Mouse (Mus musculus) 416B (cell line): ENCODE measurements at regions not wholly inside any gene's neighbourhood (a gene's known extent, or its start where the extent isn't known, plus 50 kb on each side); places are given as distances from the start of the nearest gene placed in this dataset.
A peak's percentile ranks its signal among the peaks of the same experiment; 100 is the strongest.

Experiments used
- DNase-seq: peaks from one replicate; pipeline ENCODE4 v3.0.0; 2011; ENCODE audit warnings: low read depth

DNA sequence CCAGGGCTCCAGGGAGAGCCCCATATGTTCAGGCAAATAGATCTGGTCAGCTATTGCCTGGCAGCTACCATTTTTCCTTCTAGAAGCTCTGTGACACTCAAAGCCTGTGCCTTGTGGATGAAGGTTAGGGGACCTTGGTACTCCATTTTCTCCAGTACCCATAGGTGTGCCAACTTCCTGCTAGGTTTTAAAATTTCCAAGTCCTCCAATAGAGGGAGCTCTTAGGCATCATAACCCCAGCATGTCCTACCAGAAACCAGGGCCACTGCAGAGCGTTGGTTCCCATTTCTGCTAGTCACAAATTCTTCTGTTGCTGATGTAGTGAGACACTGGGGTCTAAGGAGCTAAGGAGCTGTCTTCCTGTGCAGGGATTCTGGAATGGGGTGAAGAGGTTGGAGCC is 165.3 kb upstream of the Glra1 start:
- peak; percentile 32 for DNase-seq

DNA sequence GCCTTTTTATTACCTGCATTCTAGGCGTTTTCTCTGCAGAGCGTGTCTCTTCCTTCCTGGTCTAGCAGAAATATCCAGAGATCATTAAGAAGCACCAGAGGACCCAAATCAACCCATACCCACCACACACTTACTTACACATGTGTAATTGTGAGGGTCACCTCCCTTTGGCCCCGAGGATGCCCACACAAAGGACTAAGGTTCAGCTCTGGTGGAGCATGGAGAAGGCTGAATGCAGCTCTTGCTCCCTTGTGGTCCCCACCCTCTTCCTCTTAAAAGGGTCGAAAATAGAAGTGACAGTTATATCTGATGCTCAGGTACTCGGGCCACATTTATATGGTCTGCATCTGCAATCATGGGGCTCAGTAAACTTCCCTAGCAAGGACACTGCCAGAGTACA is 164.5 kb upstream of the Glra1 start:
- DNase-seq, result no peak

DNA sequence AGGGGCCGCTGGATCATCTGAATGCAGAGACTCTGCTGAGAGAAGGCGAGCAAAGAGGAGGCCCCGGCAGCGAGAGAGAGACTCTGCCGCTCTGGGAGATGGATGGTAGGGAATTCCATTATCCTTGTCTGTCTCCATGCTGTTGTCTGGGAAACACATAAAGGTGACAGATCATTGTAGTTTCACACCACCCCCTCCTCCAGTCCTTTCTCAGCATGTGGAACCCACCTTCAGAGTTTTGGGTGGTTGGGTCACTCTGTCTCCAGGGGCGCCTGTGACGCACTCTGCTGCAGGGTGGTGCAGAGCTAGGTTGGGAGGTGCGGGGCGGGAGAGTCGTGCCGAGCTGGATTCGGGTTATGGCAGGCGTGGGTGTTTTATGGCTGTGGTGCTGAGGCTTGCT is 164.1 kb upstream of the Glra1 start:
- DNase-seq, result no peak

DNA sequence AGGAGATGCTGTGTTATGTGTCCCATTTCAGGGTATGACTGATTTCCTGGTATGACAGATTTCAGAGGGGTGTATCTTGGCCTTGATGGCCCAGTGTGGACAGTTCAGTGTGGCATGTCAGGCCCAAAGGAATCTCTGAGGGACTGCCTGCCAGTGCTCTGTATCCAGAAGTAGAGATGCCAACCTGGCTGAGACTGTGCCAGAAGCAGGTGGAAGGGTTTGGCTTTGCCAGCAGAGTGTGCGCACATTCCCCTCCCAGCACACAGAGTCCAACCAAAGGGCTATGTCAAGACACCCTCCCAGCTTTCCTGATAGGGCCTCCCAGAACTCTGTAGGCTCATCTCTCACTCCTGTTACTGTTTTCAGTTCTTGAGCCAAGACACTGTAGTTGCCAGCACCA is 156.8 kb upstream of the Glra1 start:
- no peak for DNase-seq
